Mouse (Mus musculus): ENCODE results near the gene Srd5a1.

DNA sequence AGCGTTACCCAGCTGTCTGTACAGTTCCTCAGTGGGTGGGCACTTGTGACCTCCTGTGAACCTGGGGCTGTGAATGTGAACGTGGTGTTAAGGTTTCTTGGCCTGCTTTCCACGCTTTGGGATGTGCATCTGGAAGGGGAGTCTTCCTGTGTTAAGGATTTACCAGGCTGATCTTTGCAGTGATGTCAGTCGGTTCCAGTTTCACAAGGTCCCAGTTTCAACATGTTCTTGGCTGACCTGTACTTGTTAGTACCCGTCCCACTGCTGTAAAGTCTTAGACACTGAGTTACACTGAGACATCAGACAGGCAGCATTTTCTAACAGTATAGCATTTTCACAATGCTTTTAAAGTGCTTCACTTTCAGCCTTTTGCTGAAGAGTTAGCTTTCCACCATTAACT is 12.6 kb upstream of the Srd5a1 start:
- TF ChIP-seq CTCF (IDR thresholded peaks at IDR 0.05; ENCODE audit: borderline replicate concordance, insufficient read depth, low read depth, low read length) (no peak), POLR2A (IDR thresholded peaks at IDR 0.05; ENCODE audit: borderline replicate concordance, insufficient read depth, low read length) (no peak)
